Mouse (Mus musculus) induced T-regulatory cell, adult 2 months (primary cell): ENCODE measurements at regions not wholly inside any gene's neighbourhood (a gene's known extent, or its start where the extent isn't known, plus 50 kb on each side); places are given as distances from the start of the nearest gene placed in this dataset.

Experiments
- DNase-seq: peaks from one replicate; pipeline ENCODE4 v3.0.0-alpha.2; 2012; ENCODE audit warnings: low read depth

DNA sequence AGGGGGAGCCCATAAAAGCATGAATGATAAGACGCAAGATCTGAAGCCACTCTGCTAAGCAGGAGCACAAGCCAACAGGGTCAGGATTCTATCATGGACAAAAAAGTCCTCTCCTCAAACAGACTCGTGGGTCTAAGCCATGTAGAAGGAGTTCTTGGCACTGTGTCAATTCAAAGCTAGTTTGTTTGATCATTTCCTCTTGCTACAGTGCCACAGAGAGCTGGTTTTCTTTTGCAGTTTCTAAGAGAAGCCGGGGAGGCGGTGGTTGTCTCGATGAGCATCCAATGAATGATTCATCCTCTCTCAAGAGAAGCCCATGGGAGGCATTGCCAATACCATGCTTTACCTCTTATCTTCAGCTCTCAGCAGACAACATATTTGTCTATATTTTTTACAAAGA lies 284.6 kb upstream of the Noct start:
- no peak for DNase-seq

DNA sequence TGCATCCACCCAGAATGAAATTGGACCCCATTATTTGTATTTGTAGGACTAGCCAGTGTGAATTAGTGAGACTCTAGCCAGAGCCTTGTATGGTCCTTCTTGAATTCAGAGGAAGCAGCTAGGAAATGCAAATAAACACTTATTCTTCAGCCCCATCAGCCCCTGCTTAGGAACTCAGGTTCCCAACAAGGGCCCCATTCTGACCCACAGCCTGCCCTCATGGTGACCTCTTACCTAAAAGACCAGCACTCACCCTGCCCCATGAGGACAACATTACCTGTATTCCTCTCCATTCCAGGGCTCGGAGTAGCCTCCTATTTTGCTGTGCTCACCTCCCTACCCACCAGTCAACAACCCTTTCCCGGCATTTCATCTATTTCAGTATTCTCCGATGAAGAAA lies 283.6 kb upstream of the Noct start:
- no peak for DNase-seq

DNA sequence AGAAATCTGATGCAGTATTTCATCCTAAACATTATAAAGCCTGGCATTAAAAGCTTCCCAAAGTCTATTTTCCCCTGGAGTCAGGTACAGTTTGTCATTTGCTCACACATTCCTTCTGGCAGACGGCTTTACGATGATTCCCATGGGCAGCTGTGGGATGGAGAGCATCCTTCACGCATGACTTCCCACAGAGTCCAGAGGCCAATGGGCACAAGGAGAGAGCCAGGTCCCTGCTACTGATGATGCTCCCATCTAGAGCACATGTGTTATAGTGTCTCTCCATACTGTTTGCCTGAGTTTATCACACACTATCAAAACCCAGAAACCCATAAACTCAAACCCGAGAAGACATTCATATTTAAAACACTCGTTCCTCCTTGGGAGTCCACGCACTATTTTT lies 270.8 kb upstream of the Noct start:
- DNase-seq, result no peak

DNA sequence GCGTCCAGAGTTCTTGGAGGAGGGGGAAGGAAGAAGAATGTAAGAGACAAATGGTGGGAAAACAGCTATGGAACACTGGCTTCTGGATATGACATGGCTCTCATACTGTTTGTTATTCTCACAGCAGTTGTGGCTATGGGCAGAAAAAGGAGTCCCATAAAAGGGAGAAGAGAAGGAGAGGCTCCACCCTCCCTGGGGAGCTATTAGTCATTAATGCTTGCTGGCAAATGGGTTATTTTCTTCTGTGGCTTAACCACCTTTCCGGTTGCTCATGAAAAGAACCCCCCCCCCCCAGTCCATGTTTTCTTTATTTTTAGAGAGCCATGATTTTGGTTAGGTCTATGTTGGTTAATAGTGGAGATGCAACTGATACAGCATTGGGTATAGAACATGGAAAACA lies 253.9 kb upstream of the Noct start:
- no peak for DNase-seq

DNA sequence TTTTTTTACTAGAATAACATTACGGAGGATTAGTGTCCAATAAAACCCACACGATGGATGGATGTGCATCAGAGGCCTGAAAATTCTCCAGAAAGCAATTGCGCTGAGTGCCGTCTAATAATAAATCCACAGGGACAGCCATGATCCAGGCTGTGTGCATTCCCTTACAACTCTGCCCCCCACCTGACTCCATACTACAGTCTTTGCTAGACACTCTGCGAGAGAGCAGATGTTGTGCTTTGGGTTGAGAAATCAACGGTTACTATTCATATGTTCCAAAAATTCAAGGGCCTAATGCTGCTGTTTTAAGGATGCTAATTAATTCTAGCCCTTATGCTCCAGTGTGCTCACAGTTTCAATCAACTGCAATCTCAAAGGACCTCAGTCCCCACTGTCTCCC lies 251.2 kb upstream of the Noct start:
- DNase-seq, result no peak

DNA sequence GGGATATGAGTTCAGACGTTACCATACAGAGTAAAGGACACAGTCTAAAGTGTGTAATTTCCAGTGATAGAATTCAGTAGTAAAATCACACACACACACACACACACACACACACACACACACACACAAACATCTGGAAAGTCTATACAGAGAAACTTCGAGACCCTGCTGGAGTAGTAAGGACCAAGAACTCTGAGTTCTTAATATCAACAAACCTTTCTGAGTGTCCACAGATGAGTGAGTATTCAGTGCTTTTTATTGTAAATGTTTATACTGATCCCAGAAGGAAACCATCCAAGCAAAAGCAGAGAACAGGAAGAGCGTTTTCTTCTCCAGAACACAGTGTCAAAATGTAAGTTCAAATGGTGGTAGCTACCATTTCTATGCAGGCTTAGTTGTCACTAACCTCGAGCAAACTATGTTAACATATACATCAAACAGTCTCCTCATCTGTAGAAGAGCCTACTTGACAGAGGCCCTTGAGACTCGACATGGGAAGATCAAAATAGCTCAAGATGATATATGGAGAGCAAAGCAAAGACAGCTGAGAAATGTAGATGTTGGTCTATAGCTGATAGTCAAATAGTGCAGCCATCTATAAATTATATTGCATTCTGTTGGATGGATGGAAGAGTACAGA lies 248.0 kb upstream of the Noct start:
- DNase-seq, result no peak

DNA sequence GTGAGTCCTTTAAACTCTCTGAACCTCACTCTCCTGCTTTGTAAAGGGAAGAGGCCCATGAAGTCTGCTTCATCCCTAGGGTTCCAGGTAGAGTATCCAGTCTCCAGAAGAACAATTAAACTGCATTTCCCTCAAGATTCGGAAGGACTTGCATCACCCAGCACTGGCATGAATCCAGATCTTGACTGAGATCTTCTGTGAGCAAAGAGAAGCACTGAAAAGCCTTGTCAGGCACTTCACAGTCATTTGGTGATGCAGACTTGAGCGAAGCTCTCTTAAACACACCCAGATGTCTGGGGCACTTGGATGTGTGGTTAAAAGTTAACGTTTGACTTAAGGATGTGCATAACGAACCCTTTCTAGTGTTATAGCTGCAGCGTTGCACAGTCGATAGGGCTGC lies 247.4 kb upstream of the Noct start:
- DNase-seq, result no peak

DNA sequence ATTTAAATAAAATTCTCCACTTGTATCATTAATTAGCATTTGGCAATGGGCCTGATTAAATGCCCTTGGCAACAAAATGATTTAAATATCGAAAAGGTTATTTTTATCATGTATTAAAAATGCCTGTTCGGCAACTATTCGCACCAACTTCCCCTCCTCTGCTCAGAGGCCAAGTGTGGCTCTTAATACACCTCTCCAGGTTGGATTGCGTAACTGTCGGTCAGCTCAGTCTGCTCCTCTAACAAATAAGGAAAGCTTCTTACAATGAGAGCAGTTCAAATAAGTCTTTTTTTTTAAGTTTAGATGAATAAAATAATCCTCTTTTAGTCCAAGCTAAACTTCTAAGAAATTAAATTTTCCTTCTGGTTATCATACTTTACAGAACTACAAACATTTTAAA lies 245.6 kb upstream of the Noct start:
- DNase-seq, result no peak

DNA sequence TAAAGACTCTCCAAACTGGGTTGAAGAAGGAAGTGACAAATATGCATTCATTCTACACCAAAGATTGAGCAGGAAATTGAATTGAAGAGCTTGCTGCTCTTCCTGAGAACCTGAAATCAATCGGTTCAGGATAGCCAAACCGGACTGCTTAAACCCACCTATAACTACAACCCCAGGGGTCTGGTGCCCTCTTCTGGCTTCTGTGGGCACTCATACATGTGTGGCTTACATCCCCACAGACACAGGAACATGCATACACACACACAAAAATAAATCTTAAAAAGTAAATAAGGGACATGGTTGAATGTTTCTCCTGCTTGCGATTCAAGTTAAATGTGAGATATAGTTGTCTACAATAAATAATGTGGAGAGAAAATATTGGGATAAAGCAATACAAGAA lies 244.7 kb upstream of the Noct start:
- no peak for DNase-seq

DNA sequence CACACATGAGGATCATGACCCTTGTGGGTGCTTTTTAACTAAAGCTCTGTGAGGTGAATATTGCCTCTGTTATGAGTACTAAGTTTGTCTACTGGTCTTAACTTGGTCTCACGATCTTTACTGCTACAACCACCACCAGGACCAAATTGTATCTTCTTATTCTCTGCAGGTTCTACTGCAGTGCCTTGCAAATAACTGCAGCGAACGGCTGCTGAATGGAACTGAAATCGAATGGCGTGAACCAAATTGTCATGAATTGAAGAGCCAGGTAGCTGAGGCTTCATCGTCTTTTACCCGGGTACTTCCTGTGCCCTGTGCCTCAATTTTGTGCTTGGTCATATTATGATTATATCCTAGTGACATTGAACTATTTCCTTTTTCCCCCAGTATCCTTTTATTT lies 242.5 kb upstream of the Noct start:
- no peak for DNase-seq

DNA sequence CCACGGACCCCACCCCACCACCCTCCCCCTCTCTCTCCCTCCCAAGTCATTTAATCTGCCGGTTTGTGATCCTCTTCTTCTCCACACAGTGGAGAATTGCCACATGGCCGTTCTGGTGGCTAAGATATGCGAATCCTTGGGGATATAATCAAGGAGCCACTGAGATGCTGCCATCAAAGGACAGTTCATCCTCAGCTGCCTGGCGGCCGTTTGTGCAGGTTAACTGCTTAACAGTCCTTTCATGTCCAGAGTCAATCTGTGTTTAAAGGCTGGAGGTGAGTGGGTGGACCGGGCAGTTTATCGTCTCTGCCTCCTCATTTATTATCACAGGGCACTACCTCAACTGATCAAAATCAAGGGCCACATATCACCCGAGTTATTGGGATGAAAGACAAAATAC lies 241.6 kb upstream of the Noct start:
- DNase-seq, result no peak

DNA sequence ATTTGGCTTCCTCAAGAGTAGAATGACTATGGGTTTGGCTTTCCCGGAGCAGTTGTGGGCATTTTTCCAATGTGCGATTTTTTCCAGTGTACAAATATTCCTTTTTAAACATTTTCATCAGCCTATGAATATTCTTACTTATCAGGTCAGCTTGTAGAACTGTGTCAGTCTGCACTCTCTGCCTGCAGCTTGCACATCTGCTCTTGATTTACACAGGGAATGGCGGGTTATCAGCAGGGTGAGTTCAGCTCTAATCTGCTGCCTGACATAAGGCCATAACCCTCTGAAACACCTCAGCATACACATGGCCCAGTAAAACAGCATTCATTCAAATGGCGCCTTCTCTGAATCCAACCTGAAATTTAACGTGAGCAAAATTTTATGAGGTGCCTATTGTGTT lies 241.1 kb upstream of the Noct start:
- DNase-seq, result no peak

DNA sequence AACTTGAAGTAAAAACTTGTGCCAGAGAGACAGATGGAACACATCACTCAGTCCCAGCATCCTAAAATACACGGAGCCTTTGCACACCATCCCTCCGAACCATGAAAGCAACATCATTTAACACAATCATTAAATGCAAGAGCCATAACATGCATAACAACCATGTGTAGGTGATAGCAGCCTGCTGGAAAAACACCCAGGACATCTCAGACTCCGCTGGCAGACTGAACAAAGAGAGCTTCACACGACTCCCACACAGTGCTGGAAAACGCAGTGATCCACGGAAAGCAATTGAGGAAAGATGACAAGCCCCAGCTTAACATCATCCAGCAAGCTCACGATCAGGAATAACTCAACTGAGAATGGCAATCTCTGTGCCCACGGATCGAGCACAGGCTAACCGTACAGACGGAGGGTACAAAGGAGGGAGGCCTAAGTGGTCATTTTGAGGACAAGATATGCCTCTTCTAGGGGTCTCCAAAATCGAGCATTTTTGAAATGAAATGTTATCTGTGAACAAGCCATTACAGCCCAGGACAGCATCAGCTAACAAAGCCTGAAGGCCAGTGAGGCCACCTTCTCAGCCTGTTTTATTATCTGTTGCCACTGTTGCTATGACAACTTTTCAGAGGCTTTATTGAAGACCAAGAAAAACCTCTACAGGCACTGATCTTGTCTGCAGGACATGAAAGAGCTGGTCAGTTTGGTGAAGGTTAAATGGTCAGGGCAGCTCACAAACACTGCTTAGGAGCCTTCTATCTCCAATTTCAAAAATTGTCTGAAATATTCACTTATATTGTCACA lies 240.1 kb upstream of the Noct start:
- no peak for DNase-seq

DNA sequence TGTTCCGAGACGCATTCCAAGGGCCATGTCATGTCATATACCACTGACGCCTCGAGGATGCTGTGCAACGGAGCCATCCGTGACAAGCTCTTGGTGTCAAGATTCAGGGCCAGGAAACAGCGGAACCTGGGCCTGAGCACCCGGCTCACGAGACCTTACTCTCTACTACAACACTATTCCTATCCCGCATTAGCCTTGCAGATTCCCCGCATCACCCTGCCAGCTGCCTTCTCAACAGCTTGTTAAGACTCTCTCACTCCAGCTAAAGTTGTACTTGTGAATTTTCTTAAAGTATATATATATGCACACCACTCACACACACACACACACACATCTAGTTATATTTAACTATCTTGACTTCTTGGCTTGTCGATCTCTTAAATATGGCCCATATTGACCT lies 236.4 kb upstream of the Noct start:
- DNase-seq, result no peak

DNA sequence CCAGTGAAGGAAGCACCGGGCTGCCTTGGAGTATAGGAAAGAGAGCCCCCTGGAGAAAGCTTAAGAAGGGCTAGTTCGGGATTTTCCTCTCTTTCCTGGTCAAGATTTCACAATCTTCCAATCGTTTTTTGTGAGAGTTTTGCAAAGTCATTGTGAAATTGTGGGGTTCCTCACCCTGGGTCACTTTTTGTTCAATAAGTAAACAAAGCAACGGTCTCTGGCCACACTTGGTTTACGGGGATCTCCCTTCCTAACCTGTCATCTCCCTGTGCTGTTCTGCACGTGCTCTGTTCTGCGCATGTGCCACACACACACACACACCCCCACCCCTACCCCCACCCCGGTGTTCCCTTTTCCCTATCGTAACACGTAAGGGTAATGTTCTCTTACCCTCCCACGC lies 233.4 kb upstream of the Noct start:
- no peak for DNase-seq

DNA sequence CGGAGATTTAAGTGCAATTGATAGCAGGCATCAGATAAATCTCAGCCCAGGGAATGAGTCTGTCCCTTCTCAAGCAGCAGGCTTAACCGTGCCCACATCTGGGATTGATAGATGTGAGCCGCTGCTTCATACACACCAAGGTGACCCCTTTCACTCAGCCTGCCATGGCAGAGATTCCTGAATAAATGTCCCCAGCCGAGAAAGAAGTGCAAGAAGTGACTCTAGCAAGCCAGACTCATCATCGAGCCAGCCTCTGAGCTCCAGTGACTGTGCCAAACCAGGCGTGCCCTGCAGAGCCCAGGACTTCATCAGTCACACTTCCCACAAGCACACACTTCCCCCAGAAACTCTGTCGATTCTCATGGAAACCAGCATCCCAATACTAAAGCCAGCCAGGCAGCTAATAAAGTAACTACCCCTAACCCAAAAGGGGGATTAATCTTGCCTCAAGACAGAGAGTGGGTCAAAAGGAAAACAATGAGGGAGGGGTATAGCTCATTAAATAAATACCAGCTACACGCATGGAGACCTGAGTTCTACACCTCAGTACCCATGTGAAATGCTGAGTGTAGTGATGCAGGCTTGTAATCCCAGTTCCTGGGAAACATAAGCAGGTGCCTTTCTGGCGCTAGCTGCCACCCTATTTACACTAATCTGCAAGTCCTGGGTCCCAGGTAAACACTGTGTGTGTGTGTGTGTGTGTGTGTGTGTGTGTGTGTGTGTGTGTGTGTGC lies 231.5 kb upstream of the Noct start:
- DNase-seq, result no peak

DNA sequence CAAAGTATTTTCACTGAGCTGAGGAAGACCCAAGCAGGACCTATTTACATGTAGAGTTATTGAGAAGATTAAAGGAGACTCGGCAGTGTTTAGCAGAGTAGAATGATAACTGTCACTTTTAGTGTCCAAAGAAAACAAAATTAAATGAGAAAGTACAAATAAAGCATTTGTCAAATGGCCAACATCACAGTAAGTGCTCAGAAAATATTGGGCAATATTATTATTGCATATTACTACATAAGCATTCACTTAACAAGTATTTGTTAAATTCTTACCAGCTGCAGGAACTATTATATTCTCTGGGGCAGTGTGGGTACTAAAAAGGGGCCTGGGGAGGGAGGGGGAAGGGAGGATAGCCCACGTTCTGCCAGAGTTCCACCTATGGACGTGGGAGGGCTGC lies 224.5 kb upstream of the Noct start:
- DNase-seq, result no peak

DNA sequence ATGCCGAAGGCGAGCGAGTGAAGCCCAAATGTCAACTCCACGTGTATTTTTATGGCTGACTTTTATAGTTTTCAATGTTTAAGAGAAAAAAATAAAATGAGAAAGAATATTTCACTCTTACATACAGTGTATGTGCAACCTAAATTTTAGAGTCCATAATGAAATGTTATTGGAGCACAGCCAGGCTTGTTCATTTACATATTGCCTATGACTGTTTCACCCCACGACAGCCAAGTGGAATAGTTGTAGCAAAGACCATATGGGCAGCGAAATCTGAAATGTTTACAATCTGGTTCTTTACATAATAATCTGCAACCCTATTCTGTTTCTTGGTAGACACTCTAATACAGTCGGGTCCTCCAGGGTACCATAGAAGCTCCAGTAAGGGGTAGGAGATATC lies 223.3 kb upstream of the Noct start:
- no peak for DNase-seq

DNA sequence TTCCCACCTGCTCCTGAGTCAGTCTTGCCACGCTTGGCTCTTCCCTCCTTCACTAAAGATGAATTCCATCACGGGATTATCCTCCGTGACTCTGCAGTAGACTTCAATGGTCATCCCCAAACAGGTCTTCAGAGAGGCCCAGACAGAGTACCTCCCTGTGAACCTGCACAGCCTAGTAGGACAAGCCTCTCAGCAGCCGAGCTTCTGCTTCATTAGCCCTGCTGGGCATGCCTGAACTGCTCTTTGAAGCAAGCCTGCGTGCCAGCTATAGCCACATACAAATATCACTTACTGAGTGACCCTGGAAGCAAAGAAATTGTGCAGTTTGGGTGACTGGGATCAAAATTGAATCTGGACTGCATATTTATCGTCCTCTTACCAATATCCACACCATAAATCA lies 221.6 kb upstream of the Noct start:
- DNase-seq, result no peak

DNA sequence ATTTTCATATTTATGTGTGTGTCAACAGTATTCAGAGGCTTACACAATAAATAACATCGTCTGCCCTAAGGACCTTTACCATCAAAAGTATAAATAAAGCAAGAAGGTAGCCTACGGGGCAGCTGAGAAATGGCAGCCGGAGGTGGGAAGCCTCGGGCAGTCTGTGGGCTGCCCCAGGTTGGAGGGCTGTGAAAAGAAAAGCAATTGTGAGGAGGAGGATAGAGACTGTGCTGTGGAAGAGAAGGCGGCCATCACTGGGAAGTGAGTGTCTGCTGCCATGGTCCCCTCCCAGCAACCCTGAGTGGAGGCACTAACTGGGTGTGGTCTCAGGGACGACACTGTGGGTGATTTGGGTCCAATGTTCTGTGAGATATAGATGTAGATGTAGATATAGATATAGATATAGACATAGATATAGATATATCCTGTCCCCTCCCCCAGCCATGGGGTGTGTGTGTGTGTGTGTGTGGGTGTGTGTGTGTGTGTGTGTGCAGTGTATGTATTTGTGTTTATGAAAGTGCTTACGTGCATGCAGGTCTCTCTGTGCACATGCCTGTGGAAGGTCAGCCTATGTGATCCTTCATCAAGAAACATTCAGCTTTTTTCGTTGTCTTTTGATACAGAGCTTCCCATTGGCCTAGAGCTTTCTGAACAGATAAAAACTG lies 220.6 kb upstream of the Noct start:
- no peak for DNase-seq

DNA sequence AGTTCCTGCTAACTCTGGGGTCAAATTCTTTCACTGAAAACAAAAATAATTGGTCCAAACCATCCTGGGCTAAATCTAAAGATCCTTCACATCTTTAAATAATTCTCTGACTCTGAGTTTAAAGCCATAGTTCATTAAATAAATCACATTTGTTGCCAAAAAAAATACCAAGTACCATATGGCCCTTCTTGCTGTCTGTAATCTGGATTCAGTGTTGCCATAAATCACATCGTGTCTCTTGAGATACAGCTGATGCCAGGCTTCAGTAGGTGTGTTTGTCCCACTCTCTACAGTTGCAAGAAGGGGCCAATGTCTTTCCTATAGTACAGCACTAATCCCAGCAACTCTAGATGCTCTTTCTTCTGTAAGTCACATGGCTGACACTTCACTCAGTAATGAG lies 220.0 kb upstream of the Noct start:
- no peak for DNase-seq

DNA sequence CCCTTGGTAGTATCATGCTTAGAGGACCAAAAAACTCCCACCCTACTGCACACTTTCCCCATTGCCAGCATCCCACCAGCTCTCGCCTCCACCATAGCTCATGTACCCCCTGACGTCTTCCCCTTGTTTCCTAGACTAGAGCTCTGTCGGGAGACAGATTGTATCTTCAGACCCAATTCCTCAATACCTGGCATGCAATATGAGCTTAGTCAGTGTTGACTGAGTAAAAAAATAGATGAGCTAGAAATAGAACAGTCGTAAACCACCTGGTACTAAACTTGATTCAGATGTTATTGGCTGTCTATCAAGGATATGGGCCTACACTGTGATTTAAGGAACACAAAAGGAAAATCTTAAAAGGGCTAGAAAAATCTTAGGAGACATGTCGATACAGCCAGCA lies 215.1 kb upstream of the Noct start:
- no peak for DNase-seq
